Mouse (Mus musculus) stomach, postnatal 0 days (tissue): ENCODE measurements around the gene Ube2q1.

Experiments used
- CTCF ChIP-seq: IDR thresholded peaks from 2 replicates; pipeline ENCODE4 v1.5.1; 2016; ENCODE audit warnings: antibody characterized with exemption, low read depth, mild to moderate bottlenecking, moderate library complexity
- EP300 ChIP-seq: optimal IDR thresholded peaks from 2 replicates; pipeline ENCODE3; 2016; ENCODE audit warnings: antibody characterized with exemption

DNA sequence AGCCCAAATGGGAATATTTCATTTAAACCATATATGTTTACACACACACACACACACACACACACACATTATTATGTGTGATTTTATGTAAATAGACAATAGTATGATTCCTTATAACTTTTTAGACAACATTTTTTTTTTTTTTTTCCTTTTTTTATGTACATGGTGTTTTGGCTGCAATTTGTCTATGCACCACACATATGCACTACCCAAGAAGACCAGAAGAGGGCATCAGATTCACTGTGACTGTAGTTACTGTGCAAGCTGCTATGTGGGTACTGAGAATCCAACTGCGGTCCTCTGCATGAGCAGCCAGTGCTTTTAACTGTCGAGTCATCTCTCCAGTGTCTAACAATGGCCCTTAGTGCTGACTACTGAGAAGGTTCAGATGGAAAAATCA lies 33.3 kb downstream of the Ube2q1 start:
- TF ChIP-seq CTCF, result peak; percentile 53
- no peak for TF ChIP-seq EP300
